Mouse (Mus musculus) cerebellum, adult 2 months (tissue): ENCODE data around the gene Top2a. TPM values are rescaled to one million over a fixed set of nuclear protein-coding genes. Genes with fewer than 3 reads are reported as not detected.

Experiments
- DNase-seq, 2 experiments: peaks; one replicate each; pipeline ENCODE4 v3.0.0; 2021
- H3K27ac ChIP-seq: fragments of 200-500 bp; 2 replicates; pipeline ENCODE4 v1.5.1; 2012; ENCODE audit warnings: low read length, control low read depth, inconsistent platforms; ENCODE audit not compliant: insufficient read depth
- H3K27me3 ChIP-seq: fragments of 200-500 bp; 2 replicates; pipeline ENCODE4 v1.6.1; 2012; ENCODE audit warnings: inconsistent platforms, mild to moderate bottlenecking, low read length, moderate library complexity; ENCODE audit not compliant: control insufficient read depth, insufficient read depth
- H3K4me1 ChIP-seq: fragments of 200-500 bp; 2 replicates; pipeline ENCODE4 v1.6.1; 2011; ENCODE audit warnings: low read length; ENCODE audit not compliant: control insufficient read depth, insufficient read depth
- H3K4me3 ChIP-seq: fragments of 200-500 bp; replicated peaks from 2 replicates; pipeline ENCODE3; 2011; ENCODE audit warnings: mild to moderate bottlenecking, low read depth, low read length, control low read depth; ENCODE audit not compliant: insufficient read depth
- CTCF ChIP-seq: fragments of 200-500 bp; IDR thresholded peaks from 2 replicates; pipeline ENCODE4 v1.5.1; 2011; ENCODE audit warnings: low read depth, mild to moderate bottlenecking, control low read depth, low read length, moderate library complexity, borderline replicate concordance; ENCODE audit not compliant: insufficient read depth
- POLR2A ChIP-seq: fragments of 200-500 bp; IDR thresholded peaks from 2 replicates; pipeline ENCODE4 v1.6.1; 2011; ENCODE audit warnings: low read length, control low read depth, borderline replicate concordance; ENCODE audit not compliant: insufficient read depth
- WGBS: fragments of 180-500 bp; shearing (Covaris S2); methylation state at CpG from one replicate; pipeline ENCODE4 v1.1.7; 2018; 5-methylcytosine and 5-hydroxymethylcytosine counted together
- polyA plus RNA-seq: library from polyadenylated mRNA; depleted of rRNA; stranded (reverse); fragments of >200 nt; gene quantifications from 2 replicates; pipeline ENCODE4 v1.2.3, GENCODE M21; 2012

Gene Top2a
- polyA plus RNA-seq, 1 experiment = 0.25 TPM

DNA sequence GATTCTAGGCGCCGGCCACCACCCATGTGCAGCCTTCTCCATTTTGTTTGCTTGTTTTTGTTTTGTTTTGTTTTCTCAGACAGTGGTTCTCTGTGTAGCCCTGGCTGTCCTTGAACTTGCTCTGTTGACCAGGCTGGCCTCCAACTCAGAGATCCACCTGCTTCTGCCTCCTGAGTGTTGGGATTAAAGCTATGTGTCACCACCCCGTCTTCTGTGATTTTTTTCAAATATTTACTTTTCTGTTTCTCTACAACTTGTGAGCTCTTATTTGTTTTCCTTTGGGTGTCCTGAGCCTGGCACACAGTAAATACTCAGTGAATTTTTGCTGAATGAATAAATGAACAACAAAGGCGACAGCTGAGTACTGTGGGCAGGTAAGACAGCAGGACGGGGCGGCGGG, 38.7 kb upstream of the Top2a start:
- Histone ChIP-seq H3K27ac (no peak overlapping the region), H3K4me1 (no peaks in the 10 kb centered on the region), H3K4me3 (no peak overlapping the region), H3K27me3 (no peaks in the 10 kb centered on the region)
- DNase-seq = no peak
- TF ChIP-seq CTCF (no peak), POLR2A (no peak)
- 89% methylated on average over 7 of the region's 7 CpGs for WGBS

DNA sequence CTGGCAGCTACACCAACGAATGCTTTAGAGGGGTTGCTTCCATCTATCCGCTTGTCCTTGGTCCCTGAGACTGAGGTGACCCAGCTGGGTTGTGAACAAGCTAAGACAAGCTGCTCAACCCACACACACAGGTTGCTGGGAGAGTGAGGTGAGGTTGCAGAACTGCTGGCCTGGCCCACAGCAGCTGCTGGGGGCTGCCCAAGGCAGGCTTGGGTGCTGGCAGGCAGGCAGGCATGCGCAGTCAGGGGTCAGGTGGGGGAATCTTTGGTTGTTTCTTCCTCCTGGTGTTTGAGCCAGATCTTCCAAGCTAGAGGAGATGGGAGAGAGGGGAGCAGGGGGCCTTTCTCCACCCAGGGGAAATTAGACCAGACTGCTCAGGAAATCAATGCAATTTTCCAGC, 36.4 kb upstream of the Top2a start:
- Histone ChIP-seq H3K4me3 (no peak overlapping the region), H3K27ac (no peak overlapping the region), H3K4me1 (no peaks in the 10 kb centered on the region), H3K27me3 (no peaks in the 10 kb centered on the region)
- WGBS = 81% methylated on average over 3 of the region's 3 CpGs
- no peak for DNase-seq
- TF ChIP-seq CTCF (no peak), POLR2A (no peak)

GRCm38 (mm10) chr11:99055571-99056452, 31.8 kb upstream of the Top2a start:
- 51% methylated on average over 8 of the region's 8 CpGs for WGBS
- TF ChIP-seq POLR2A (no peak), CTCF (no peak)

GRCm38 (mm10) chr11:99055143-99055542, 31.2 kb upstream of the Top2a start:
- Histone ChIP-seq H3K27me3 (no peaks in the 10 kb centered on the region), H3K4me3 (no peak overlapping the region), H3K27ac (no peak overlapping the region), H3K4me1 (no peaks in the 10 kb centered on the region)
- no peak for DNase-seq
- TF ChIP-seq POLR2A (no peak), CTCF (no peak)
- 70% methylated on average over 4 of the region's 4 CpGs for WGBS

More at GRCm38 (mm10) chr11:99055571-99056452, 31.8 kb upstream of the Top2a start:
- DNase-seq = no peak
- H3K27me3 ChIP-seq = no peaks in the 10 kb centered on the region
- no peaks in the 10 kb centered on the region for H3K4me1 ChIP-seq
- H3K4me3 ChIP-seq = no peak overlapping the region
- H3K27ac ChIP-seq = no peak overlapping the region

- Histone ChIP-seq H3K27ac (no peak overlapping the region), H3K27me3 (no peaks in the 10 kb centered on the region), H3K4me1 (no peaks in the 10 kb centered on the region; the same call in 1 of the 2 replicates), H3K4me3 (no peak overlapping the region)
- DNase-seq = no peak
- TF ChIP-seq CTCF (no peak), POLR2A (no peak)
- WGBS = 80% methylated on average over 2 of the region's 2 CpGs
These were observed 23.7 kb upstream of the Top2a start for GRCm38 (mm10) chr11:99047643-99048042.

GRCm38 (mm10) chr11:99047120-99047519, 23.1 kb upstream of the Top2a start:
- H3K27me3 ChIP-seq = no peaks in the 10 kb centered on the region
- WGBS = 23% methylated on average over 5 of the region's 5 CpGs
- no peak for DNase-seq
- no peak overlapping the region for H3K4me3 ChIP-seq
- no peak overlapping the region for H3K27ac ChIP-seq
- TF ChIP-seq CTCF (no peak), POLR2A (no peak)
- no peaks in the 10 kb centered on the region; the same call in 1 of the 2 replicates for H3K4me1 ChIP-seq

- Histone ChIP-seq H3K27me3 (peaks cover 2% of the 10 kb centered on the region; the same call in 1 of the 2 replicates), H3K4me3 (no peak overlapping the region), H3K27ac (no peak overlapping the region), H3K4me1 (peaks cover 6% of the 10 kb centered on the region; the same call in 1 of the 2 replicates)
- no peak for TF ChIP-seq POLR2A
- TF ChIP-seq CTCF = no peak
- WGBS = 88% methylated on average over 12 of the region's 12 CpGs
- DNase-seq = no peak
These were observed 21.3 kb upstream of the Top2a start for GRCm38 (mm10) chr11:99045159-99045889.

DNA sequence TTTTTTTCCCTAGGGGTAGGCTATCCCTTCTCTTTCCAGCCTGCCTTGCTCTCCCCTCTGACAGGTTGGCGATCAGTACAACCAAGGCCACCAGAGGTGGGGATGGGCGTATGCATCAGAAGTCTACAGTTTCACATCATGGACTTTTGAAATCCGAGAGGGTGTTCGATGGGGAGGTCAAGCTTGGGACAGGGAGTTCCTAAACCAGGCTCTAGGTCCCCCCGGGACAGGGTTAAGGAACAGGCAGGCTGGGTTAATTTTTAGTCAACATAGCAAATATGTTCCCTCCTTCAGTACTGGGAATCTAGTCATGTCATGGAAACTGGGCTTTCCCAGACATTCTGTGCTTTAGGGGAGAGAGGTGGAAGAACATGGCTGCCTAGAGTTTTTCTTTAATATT, 20.3 kb upstream of the Top2a start:
- over 99% methylated on average over 5 of the region's 5 CpGs for WGBS

More for the DNA sequence above, 20.3 kb upstream of the Top2a start:
- Histone ChIP-seq H3K27ac (no peak overlapping the region), H3K4me3 (no peak overlapping the region), H3K27me3 (peaks cover 2% of the 10 kb centered on the region; the same call in 1 of the 2 replicates), H3K4me1 (peaks cover 6% of the 10 kb centered on the region; the same call in 1 of the 2 replicates)
- no peak for DNase-seq
- TF ChIP-seq POLR2A (no peak), CTCF (no peak)
